Mouse (Mus musculus) limb, embryonic 12.5 days (tissue): ENCODE measurements around the gene Nus1. TPM values are rescaled to one million over a fixed set of nuclear protein-coding genes. Genes with fewer than 3 reads are reported as not detected.

Source experiments
- ATAC-seq: fragments of 200-750 bp; cut with Nextera tagmentation; 2 replicates; pipeline ENCODE4 v1.8.0; 2017; ENCODE audit warnings: low read depth, moderate TSS enrichment; ENCODE audit not compliant: insufficient number of reproducible peaks, insufficient read depth, low FRiP score, low TSS enrichment
- H3K27ac ChIP-seq: fragments of 300-500 bp; sonication (generic); 2 replicates; pipeline ENCODE4 v1.5.1; 2016; ENCODE audit warnings: mild to moderate bottlenecking, moderate library complexity
- H3K27me3 ChIP-seq: fragments of 300-500 bp; sonication (generic); 2 replicates; pipeline ENCODE4 v1.6.1; 2016; ENCODE audit warnings: mild to moderate bottlenecking, moderate library complexity
- H3K36me3 ChIP-seq: fragments of 300-500 bp; sonication (generic); 2 replicates; pipeline ENCODE4 v1.6.1; 2016; ENCODE audit warnings: mild to moderate bottlenecking, moderate library complexity
- H3K4me1 ChIP-seq: fragments of 300-500 bp; sonication (generic); replicated peaks from 2 replicates; pipeline ENCODE4 v1.6.1; 2016
- H3K4me2 ChIP-seq: fragments of 300-500 bp; sonication (generic); 2 replicates; pipeline ENCODE4 v1.6.1; 2016; ENCODE audit warnings: mild to moderate bottlenecking, moderate library complexity
- H3K4me3 ChIP-seq: fragments of 300-500 bp; sonication (generic); replicated peaks from 2 replicates; pipeline ENCODE4 v1.5.1; 2016; ENCODE audit warnings: mild to moderate bottlenecking
- H3K9ac ChIP-seq: fragments of 300-500 bp; sonication (generic); replicated peaks from 2 replicates; pipeline ENCODE4 v1.6.1; 2016; ENCODE audit warnings: mild to moderate bottlenecking, moderate library complexity
- H3K9me3 ChIP-seq: fragments of 300-500 bp; sonication (generic); 2 replicates; pipeline ENCODE4 v1.6.1; 2016; ENCODE audit warnings: mild to moderate bottlenecking, moderate library complexity
- WGBS: fragments of 180-500 bp; shearing (Covaris S2); methylation state at CpG from one replicate; pipeline ENCODE4 v1.1.7; 2016; 5-methylcytosine and 5-hydroxymethylcytosine counted together
- polyA plus RNA-seq: library from polyadenylated mRNA; unstranded; fragments of >200 nt; fragmentation: Nextera tagmentation; extraction: Ambion mirVana; gene quantifications from 2 replicates; pipeline ENCODE4 v1.2.1, GENCODE M21; 2016

The Nus1 gene
- polyA plus RNA-seq, 1 experiment from 2014 or later: 18.5 TPM

GRCm38 (mm10) chr10:52416458-52416857 is 889 bp upstream of the Nus1 start:
- ATAC-seq: no peak
- no peaks in the 10 kb centered on the region for H3K36me3 ChIP-seq
- H3K4me1 ChIP-seq: peaks cover 16% of the 10 kb centered on the region
- WGBS: 48% methylated on average over 2 of the region's 2 CpGs
- H3K27ac ChIP-seq: no peak overlapping the region
- H3K27me3 ChIP-seq: no peaks in the 10 kb centered on the region
- no peak overlapping the region for H3K9ac ChIP-seq
- no peaks in the 10 kb centered on the region for H3K9me3 ChIP-seq
- peak overlapping the region; percentile 97; the same call in 1 of the 2 replicates for H3K4me3 ChIP-seq
- H3K4me2 ChIP-seq: peak overlapping the region; percentile 53

GRCm38 (mm10) chr10:52417998-52418860 is 882 bp downstream of the Nus1 start:
- peak overlapping the region; percentile 93 for H3K9ac ChIP-seq
- ATAC-seq: peak; percentile 38
- no peaks in the 10 kb centered on the region for H3K9me3 ChIP-seq

DNA sequence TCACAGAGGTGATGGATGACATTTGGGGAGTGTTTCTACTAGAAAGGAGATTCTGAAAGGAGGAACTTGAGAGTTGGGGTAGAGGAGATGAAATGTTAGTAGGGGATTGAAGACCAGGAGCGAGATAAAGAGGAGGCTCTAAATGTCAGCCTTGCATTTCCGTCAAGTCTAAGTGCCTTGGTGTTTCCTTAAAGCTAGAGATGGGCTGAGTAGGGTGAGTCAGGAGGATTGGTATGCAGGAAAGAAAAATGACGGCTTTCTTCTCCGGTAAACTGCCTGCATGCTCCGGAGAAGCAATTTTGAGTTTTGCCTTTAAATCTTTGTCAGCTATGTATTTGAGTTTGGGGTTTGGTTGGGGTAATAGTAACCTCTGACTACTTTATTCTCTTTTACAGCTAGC is 1.6 kb downstream of the Nus1 start:
- Histone ChIP-seq H3K27me3 (no peaks in the 10 kb centered on the region), H3K9ac (peak overlapping the region; percentile 93; the same call in 1 of the 2 replicates), H3K36me3 (no peaks in the 10 kb centered on the region), H3K4me3 (peak overlapping the region; percentile 97), H3K27ac (no peak overlapping the region), H3K4me2 (peak overlapping the region; percentile 73), H3K9me3 (no peaks in the 10 kb centered on the region), H3K4me1 (peaks cover 16% of the 10 kb centered on the region)
- ATAC-seq: no peak
- 60% methylated on average over 5 of the region's 5 CpGs for WGBS

More at GRCm38 (mm10) chr10:52417998-52418860, 882 bp downstream of the Nus1 start:
- peak overlapping the region; percentile 94 for H3K27ac ChIP-seq
- H3K27me3 ChIP-seq: no peaks in the 10 kb centered on the region
- peak overlapping the region; percentile 73 for H3K4me2 ChIP-seq
- WGBS: 2% methylated on average over 39 of the region's 39 CpGs
- peaks cover 16% of the 10 kb centered on the region for H3K4me1 ChIP-seq
- H3K36me3 ChIP-seq: no peaks in the 10 kb centered on the region
- peak overlapping the region; percentile 97 for H3K4me3 ChIP-seq

DNA sequence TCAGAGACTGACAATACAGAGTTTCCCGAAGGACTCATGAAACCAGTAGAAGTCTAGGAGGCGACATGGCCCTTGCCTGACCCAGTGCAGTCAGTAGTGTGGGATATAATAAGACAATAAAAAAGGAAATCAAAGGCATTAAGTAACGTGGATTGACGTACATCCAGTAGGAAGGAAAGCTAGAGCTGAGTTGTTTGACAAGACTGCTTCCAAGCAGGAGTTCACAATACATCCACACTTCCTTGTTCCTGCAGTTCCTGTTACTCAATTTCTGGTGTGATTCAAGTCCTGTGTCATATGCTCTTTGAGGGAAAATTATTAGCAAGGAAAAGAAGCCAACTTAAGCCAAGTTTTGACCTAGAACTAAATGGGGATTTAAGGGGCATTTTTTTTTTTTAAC is 2.1 kb downstream of the Nus1 start:
- Histone ChIP-seq H3K9me3 (no peaks in the 10 kb centered on the region), H3K27me3 (no peaks in the 10 kb centered on the region), H3K4me2 (peak overlapping the region; percentile 73), H3K4me1 (peaks cover 16% of the 10 kb centered on the region), H3K4me3 (peak overlapping the region; percentile 97; the same call in 1 of the 2 replicates), H3K9ac (no peak overlapping the region), H3K27ac (no peak overlapping the region), H3K36me3 (no peaks in the 10 kb centered on the region)
- WGBS: 79% methylated on average over 4 of the region's 4 CpGs
- ATAC-seq: no peak

DNA sequence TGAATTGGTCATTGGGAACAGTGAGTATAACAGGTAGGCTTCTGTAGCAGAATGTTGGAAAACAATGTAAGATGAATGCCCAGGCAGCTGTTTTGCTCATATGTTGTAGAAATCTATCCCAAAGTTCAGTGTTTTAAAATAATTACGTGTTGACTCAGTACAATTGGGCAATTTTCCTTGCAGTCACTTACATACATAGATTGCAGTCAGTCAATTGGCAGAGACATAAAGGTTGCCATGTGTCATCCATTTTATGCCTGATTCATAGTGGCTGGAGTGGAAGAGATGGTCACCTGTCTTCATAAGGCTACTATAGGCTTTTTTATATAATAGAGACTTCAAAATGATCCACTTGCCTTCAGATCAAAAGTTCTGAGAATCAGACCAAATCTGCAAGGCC is 3.2 kb downstream of the Nus1 start:
- Histone ChIP-seq H3K27ac (no peak overlapping the region), H3K9ac (no peak overlapping the region), H3K36me3 (no peaks in the 10 kb centered on the region), H3K4me2 (no peak overlapping the region), H3K4me1 (peaks cover 16% of the 10 kb centered on the region), H3K9me3 (no peaks in the 10 kb centered on the region), H3K4me3 (no peak overlapping the region), H3K27me3 (no peaks in the 10 kb centered on the region)
- no peak for ATAC-seq
- WGBS: 93% methylated on average over 1 of the region's 1 CpGs

DNA sequence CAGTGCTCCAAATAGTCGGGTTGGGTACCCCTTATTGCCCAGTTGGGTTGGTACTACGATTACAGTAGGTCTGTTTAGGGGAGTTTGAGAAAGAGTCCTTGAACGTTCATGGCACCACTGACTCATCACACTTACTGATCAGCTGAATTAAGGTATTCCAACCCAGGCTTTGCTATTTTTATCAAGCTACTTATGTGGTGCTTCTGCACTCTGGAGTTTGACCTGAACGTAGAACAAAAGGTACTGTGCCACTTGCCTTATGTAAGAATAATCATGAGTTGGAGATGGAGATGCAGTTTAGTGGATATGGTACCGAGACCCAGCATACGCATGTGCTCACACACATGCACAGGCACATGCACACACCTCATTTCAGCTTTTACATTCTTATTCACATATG is 4.4 kb downstream of the Nus1 start:
- no peak overlapping the region for H3K4me3 ChIP-seq
- no peaks in the 10 kb centered on the region for H3K27me3 ChIP-seq
- no peak overlapping the region for H3K9ac ChIP-seq
- no peaks in the 10 kb centered on the region for H3K36me3 ChIP-seq
- WGBS: 94% methylated on average over 6 of the region's 6 CpGs
- H3K9me3 ChIP-seq: no peaks in the 10 kb centered on the region
- H3K4me2 ChIP-seq: no peak overlapping the region
- ATAC-seq: no peak
- no peak overlapping the region for H3K27ac ChIP-seq
- H3K4me1 ChIP-seq: peaks cover 13% of the 10 kb centered on the region

GRCm38 (mm10) chr10:52423097-52423496 is 5.8 kb downstream of the Nus1 start:
- no peaks in the 10 kb centered on the region for H3K9me3 ChIP-seq
- ATAC-seq: no peak
- no peaks in the 10 kb centered on the region for H3K27me3 ChIP-seq
- H3K36me3 ChIP-seq: no peaks in the 10 kb centered on the region
- 81% methylated on average over 2 of the region's 2 CpGs for WGBS
- no peak overlapping the region for H3K4me3 ChIP-seq
- H3K4me1 ChIP-seq: peaks cover 15% of the 10 kb centered on the region
- no peak overlapping the region for H3K27ac ChIP-seq
- H3K4me2 ChIP-seq: no peak overlapping the region
- H3K9ac ChIP-seq: no peak overlapping the region

DNA sequence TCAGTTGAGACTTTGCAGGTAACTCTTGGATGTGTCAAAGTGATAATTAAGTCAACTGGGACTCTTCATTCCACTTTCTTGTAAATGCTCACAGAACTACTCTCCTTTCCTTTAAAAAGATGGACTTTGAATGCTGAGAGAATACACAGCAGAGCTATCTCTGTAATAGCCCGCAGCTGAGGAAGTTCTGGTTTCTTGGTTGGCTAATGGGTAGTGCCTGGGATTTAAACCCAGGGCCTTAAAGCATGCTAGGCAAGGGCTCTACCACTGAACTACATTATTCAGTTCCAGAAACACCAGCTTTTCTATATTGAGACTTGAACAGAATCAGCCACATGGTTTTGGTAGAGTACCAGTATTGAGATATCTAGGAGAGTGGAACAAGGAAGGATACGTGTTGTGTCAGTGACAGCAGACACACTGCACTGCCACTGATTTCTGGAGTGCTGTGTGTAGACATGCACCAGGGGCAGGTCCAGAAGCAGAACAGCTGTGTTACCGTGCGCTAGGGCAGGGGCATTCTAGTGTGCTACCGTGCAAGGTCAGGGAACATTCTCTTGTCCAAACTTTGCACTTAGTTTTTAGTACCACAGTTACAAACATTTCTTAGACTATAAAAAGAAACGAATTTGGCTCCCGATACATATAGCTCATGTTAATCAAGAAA is 9.1 kb downstream of the Nus1 start:
- 87% methylated on average over 7 of the region's 7 CpGs for WGBS
- H3K4me1 ChIP-seq: peaks cover 4% of the 10 kb centered on the region; the same call in 1 of the 2 replicates
- no peaks in the 10 kb centered on the region for H3K27me3 ChIP-seq
- no peak for ATAC-seq
- no peak overlapping the region for H3K4me2 ChIP-seq
- no peak overlapping the region for H3K27ac ChIP-seq
- H3K36me3 ChIP-seq: peaks cover 16% of the 10 kb centered on the region
- no peak overlapping the region for H3K4me3 ChIP-seq
- no peak overlapping the region for H3K9ac ChIP-seq
- H3K9me3 ChIP-seq: no peaks in the 10 kb centered on the region

DNA sequence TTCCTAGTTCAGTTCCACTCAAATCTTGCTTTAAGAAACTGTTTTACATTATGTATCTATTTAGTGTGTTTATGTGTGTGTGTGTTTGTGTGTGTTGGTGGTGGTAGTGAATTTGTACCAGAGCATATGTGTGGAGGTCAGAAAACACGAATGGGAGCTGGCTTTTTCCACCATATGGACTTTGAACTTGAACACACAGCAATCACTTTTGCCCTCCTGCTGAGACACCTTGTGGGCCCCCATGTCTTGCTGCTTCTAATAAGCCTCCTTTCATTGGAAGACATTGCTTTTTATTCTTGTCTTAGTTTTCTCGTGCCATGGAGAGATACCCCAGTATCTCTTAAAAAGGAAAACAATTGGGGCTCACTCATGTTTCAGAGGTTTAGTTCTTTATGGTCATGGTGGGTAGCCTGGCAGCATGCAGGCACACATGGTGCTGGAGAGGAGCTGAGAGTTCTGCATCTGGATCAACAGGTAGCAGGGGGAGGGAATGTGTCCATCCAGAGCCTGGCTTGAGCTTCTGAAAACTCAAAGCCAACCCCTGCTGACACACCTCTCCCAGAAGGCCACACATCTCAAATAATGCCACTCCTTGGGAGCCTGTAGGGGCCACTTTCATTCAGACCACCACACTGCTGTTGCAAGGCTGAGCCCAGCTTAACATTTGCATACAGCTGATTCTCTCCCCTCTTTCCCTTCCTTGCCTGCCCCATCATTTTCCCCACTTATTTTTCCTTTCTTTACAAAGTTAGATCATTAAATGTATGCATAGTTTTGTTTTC is 10.5 kb downstream of the Nus1 start:
- no peak overlapping the region for H3K27ac ChIP-seq
- no peak for ATAC-seq
- H3K36me3 ChIP-seq: peaks cover 30% of the 10 kb centered on the region
- no peak overlapping the region for H3K9ac ChIP-seq
- H3K9me3 ChIP-seq: no peaks in the 10 kb centered on the region
- H3K27me3 ChIP-seq: no peaks in the 10 kb centered on the region
- H3K4me1 ChIP-seq: peaks cover 4% of the 10 kb centered on the region; the same call in 1 of the 2 replicates
- no peak overlapping the region for H3K4me2 ChIP-seq
- 43% methylated on average over 2 of the region's 2 CpGs for WGBS
- no peak overlapping the region for H3K4me3 ChIP-seq

DNA sequence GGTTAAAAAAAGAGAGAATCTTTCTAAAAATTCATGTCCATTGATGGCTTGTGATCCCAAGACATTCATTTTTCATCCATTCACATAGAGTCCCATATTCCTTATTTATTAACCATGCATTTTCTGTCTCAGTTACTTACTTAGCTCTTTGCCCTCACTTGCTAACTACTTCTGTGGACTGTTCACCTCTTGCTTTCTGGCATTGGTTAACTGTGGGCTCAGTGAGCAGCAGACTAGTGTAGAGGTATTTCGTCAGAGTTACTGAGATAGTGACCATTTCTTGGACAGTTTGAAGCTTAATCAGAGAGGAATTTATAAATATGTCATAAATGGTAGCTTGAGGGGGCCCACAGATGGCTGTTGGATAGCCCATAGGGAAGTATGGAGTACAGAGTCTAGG is 13.6 kb downstream of the Nus1 start:
- ATAC-seq: no peak
- 87% methylated on average over 1 of the region's 1 CpGs for WGBS
- H3K4me1 ChIP-seq: peaks cover 4% of the 10 kb centered on the region; the same call in 1 of the 2 replicates

GRCm38 (mm10) chr10:52434836-52435235 is 17.5 kb downstream of the Nus1 start:
- H3K4me2 ChIP-seq: no peak overlapping the region
- H3K27ac ChIP-seq: no peak overlapping the region
- H3K4me1 ChIP-seq: no peaks in the 10 kb centered on the region
- no peaks in the 10 kb centered on the region for H3K27me3 ChIP-seq
- no peak overlapping the region for H3K9ac ChIP-seq
- peaks cover 85% of the 10 kb centered on the region for H3K36me3 ChIP-seq
- H3K4me3 ChIP-seq: no peak overlapping the region
- WGBS: 92% methylated on average over 8 of the region's 8 CpGs
- no peaks in the 10 kb centered on the region for H3K9me3 ChIP-seq
- ATAC-seq: no peak

More for the DNA sequence above, 13.6 kb downstream of the Nus1 start:
- H3K9me3 ChIP-seq: no peaks in the 10 kb centered on the region
- H3K36me3 ChIP-seq: peaks cover 59% of the 10 kb centered on the region
- no peak overlapping the region for H3K4me2 ChIP-seq
- no peak overlapping the region for H3K27ac ChIP-seq
- no peak overlapping the region for H3K9ac ChIP-seq
- no peak overlapping the region for H3K4me3 ChIP-seq
- no peaks in the 10 kb centered on the region for H3K27me3 ChIP-seq
